Mouse (Mus musculus) lung, postnatal 25 days (tissue): ENCODE results near the gene Gm20498.
A peak's percentile ranks its signal among the peaks of the same experiment; 100 is the strongest.
"Not testable (repeated sequence)": the region's sequence is repeated elsewhere in the genome, so short reads cannot be mapped to it uniquely, and the experiment has no call there.

Experiments used
- DNase-seq: peaks from one replicate; pipeline ENCODE4 v3.0.0; 2022; ENCODE audit warnings: low spot score

The Gm20498 gene

GRCm38 (mm10) chr12:81532316-81533028 lies at the start of gene Gm20498, which contains the start of gene Synj2bp:
TSS of gene Gm20498 (minus strand) at chr12:81532905.
TSS of gene Synj2bp (minus strand) at chr12:81532911.
- peak; percentile 86 for DNase-seq

- no peak for DNase-seq
Observed at GRCm38 (mm10) chr12:81568374-81568773, 35.7 kb upstream of the Gm20498 start, which contains the start of gene Adam21. TSS of gene Adam21 (minus strand) at chr12:81568474.

GRCm38 (mm10) chr12:81567931-81568330 lies 35.2 kb upstream of the Gm20498 start:
- no peak for DNase-seq

GRCm38 (mm10) chr12:81564173-81564572 lies 31.5 kb upstream of the Gm20498 start:
- DNase-seq, result no peak

GRCm38 (mm10) chr12:81549286-81549685 lies 16.6 kb upstream of the Gm20498 start:
- DNase-seq, result no peak

- no peak for DNase-seq
Observed at GRCm38 (mm10) chr12:81547163-81547562, 14.5 kb upstream of the Gm20498 start.

GRCm38 (mm10) chr12:81533029-81533419 lies 319 bp upstream of the Gm20498 start:
- no peak for DNase-seq

GRCm38 (mm10) chr12:81530587-81530986 lies 2.1 kb downstream of the Gm20498 start:
- DNase-seq, result not testable (repeated sequence)

- not testable (repeated sequence) for DNase-seq
Observed at GRCm38 (mm10) chr12:81496906-81497305, 35.8 kb downstream of the Gm20498 start.

- DNase-seq, result no peak
Observed at GRCm38 (mm10) chr12:81490491-81490890, 42.2 kb downstream of the Gm20498 start.

- DNase-seq, result no peak
Observed at GRCm38 (mm10) chr12:81485311-81485710, 47.4 kb downstream of the Gm20498 start.

- peak; percentile 88 for DNase-seq
Observed at GRCm38 (mm10) chr12:81484727-81485191, 47.9 kb downstream of the Gm20498 start, which contains the start of gene Cox16. TSS of gene Cox16 (minus strand) at chr12:81485127.

- no peak for DNase-seq
Observed at GRCm38 (mm10) chr12:81484212-81484611, 48.5 kb downstream of the Gm20498 start.

- no peak for DNase-seq
Observed at GRCm38 (mm10) chr12:81483656-81484055, 49.0 kb downstream of the Gm20498 start.

GRCm38 (mm10) chr12:81459051-81459450 lies 73.7 kb downstream of the Gm20498 start:
- not testable (repeated sequence) for DNase-seq

- DNase-seq, result not testable (repeated sequence)
Observed at GRCm38 (mm10) chr12:81438985-81439384, 93.7 kb downstream of the Gm20498 start.

- DNase-seq, result peak; percentile 1
Observed at GRCm38 (mm10) chr12:81434778-81435177, 97.9 kb downstream of the Gm20498 start.

GRCm38 (mm10) chr12:81421846-81422245 lies 110.9 kb downstream of the Gm20498 start, which contains the start of gene Adam4:
TSS of gene Adam4 (minus strand) at chr12:81421946.
- DNase-seq, result no peak

- no peak for DNase-seq
Observed at GRCm38 (mm10) chr12:81413211-81413610, 119.5 kb downstream of the Gm20498 start.

GRCm38 (mm10) chr12:81408966-81409365 lies 123.7 kb downstream of the Gm20498 start:
- DNase-seq, result no peak

GRCm38 (mm10) chr12:81402187-81402586 lies 130.5 kb downstream of the Gm20498 start:
- peak; percentile 38 for DNase-seq

GRCm38 (mm10) chr12:81379364-81379763 lies 153.3 kb downstream of the Gm20498 start, which contains the start of gene Gm4787:
TSS of gene Gm4787 (minus strand) at chr12:81379464.
- not testable (repeated sequence) for DNase-seq

GRCm38 (mm10) chr12:81333841-81334240 lies 198.9 kb downstream of the Gm20498 start:
- no peak for DNase-seq
